Mouse (Mus musculus): ENCODE measurements at regions not wholly inside any gene's neighbourhood (a gene's known extent, or its start where the extent isn't known, plus 50 kb on each side); places are given as distances from the start of the nearest gene placed in this dataset.

DNA sequence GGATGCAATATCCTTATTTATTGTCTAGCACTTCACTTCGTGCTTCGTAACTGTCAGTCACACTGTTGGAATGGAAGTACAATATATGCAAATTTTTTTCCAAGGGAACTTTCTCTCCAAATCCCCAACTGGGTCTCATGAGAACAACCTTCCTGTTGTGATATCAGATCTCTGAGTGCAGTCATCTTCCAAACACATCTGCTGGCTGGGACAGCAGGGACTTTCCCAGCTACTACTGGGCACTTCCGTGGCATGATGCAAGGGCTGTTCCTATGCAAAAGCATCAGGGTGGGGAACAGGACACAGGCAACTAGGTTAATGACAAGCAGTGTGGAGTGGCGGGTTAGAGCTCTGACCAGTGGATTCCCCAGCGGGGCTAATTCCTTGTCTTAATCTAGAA lies 73.4 kb upstream of the Arntl start:
- H3K4me3 ChIP-seq (ENCODE audit: insufficient read depth, low read length) = no peak overlapping the region
- TF ChIP-seq CTCF (IDR thresholded peaks at IDR 0.05; ENCODE audit: borderline replicate concordance, insufficient read depth, low read length) = no peak
- no peak for TF ChIP-seq POLR2A (IDR thresholded peaks at IDR 0.05; ENCODE audit: low read depth, low read length)
- H3K27ac ChIP-seq (ENCODE audit: insufficient read depth, low read length) = no peak overlapping the region
- peaks cover 9% of the 10 kb centered on the region for H3K4me1 ChIP-seq (ENCODE audit: control insufficient read depth, insufficient read depth, low read length)

DNA sequence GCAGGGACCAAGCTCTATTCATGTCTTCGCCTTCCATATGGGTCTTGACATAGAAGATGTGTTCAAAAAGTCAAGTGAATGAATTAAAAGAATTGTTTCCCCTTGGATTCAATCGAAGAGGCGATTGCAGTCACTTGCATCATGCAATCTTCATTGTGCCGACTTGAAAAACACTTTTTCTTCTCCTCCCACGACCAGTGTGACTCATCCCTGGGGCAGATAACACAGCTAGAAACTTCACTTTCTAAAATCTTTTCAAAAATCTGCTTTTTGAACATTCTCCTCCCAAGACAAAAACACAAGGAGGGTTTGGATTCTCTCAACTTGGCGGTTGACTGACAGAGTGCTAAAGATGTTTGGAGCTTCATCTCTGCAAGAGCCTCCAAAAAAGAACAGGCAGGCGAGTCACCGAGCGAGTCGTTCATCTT lies 67.2 kb upstream of the Arntl start:
- Histone ChIP-seq H3K27ac (ENCODE audit: insufficient read depth, low read length) (peak overlapping the region; percentile 100), H3K4me3 (ENCODE audit: insufficient read depth, low read length) (no peak overlapping the region), H3K4me1 (ENCODE audit: control insufficient read depth, insufficient read depth, low read length) (peaks cover 8% of the 10 kb centered on the region)
- TF ChIP-seq CTCF (IDR thresholded peaks at IDR 0.05; ENCODE audit: borderline replicate concordance, insufficient read depth, low read length) (no peak), POLR2A (IDR thresholded peaks at IDR 0.05; ENCODE audit: low read depth, low read length) (no peak; the same call in 1 of the 2 replicates)

DNA sequence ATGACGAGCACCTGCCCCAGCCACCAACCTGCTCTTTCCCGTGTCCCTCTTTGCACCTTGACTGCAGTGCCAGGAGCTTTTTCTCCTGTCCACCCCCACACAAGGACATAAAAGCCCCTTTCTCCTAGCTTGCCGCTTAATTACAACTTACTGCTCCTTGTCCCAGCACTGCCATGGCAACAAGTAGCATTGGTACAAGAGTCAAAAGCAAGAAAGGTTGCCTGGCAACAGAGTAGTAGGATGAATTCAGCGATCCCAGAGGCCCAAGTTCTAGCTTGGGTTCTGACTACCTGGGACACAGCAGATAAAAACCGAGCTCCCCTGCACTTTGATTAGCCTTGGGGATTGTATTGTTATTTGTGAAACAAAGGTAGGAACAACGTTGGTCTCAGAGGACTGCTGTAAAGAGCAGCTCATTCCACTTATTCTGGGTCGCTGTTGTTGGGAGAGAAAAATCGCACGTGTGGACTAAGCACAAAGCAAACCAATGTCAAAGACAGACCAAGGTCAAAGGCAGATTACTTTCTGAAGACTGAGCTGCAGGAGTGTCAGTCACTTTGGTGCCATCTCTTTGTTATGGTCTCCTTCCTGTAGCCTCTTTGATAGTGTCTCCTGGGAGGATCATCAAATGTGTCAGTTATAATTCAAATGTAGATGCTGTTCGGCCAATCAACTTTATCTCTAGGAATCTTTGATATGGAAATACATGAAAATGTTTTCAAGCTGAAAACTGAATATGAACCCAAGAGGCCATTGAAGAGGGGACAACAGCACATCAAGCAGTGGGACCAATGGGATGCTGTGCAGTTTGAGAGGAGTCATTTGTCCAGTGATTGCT lies 65.2 kb upstream of the Arntl start:
- TF ChIP-seq CTCF (IDR thresholded peaks at IDR 0.05; ENCODE audit: borderline replicate concordance, insufficient read depth, low read length) = no peak
- no peak for TF ChIP-seq POLR2A (IDR thresholded peaks at IDR 0.05; ENCODE audit: low read depth, low read length)
- peaks cover 12% of the 10 kb centered on the region for H3K4me1 ChIP-seq (ENCODE audit: control insufficient read depth, insufficient read depth, low read length)
- H3K4me3 ChIP-seq (ENCODE audit: insufficient read depth, low read length) = no peak overlapping the region
- H3K27ac ChIP-seq (ENCODE audit: insufficient read depth, low read length) = no peak overlapping the region

DNA sequence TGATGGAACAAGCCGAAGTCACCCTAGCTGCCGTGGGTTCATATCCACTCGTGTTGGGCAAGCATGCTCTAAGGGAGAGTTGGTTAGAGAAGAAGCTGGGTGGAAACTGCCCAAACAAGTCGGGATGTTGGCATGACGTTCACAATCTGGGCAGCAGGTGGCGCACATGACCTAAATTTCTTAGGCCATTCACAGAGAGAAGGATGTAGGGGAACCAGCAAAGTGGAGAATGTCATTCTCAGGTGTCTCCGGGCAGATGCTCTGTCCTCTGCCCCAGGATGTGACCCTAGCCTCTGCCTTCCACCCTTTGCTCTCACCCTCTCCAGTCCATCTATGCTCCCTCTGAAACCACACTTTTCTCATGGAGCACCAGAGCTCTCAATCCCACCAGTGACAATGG lies 63.7 kb upstream of the Arntl start:
- H3K27ac ChIP-seq (ENCODE audit: insufficient read depth, low read length) = no peak overlapping the region
- no peak overlapping the region for H3K4me3 ChIP-seq (ENCODE audit: insufficient read depth, low read length)
- TF ChIP-seq CTCF (IDR thresholded peaks at IDR 0.05; ENCODE audit: borderline replicate concordance, insufficient read depth, low read length) = peak; percentile 85
- no peak for TF ChIP-seq POLR2A (IDR thresholded peaks at IDR 0.05; ENCODE audit: low read depth, low read length)
- peaks cover 14% of the 10 kb centered on the region for H3K4me1 ChIP-seq (ENCODE audit: control insufficient read depth, insufficient read depth, low read length)

DNA sequence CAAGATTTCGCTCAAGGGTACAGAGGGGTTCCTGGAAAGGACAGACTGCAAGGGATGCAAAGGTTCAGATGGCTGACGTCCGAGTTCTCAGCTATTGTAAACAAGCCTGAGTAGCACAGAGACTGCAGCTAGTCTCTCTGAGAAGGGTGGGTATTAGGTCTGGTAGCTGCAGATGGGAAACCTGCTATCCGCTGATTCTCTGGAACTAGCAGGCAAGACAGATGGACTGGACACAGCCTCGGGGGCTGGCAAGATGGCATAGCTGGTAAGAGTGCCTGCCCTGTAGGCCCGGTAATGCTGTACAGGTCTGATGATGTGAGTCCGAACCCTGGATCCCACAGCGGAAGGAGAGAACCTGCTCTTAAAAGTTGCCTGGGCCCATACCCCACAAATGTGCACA lies 62.2 kb upstream of the Arntl start:
- Histone ChIP-seq H3K4me3 (ENCODE audit: insufficient read depth, low read length) (no peak overlapping the region), H3K27ac (ENCODE audit: insufficient read depth, low read length) (no peak overlapping the region)
- no peak for TF ChIP-seq CTCF (IDR thresholded peaks at IDR 0.05; ENCODE audit: borderline replicate concordance, insufficient read depth, low read length)
- TF ChIP-seq POLR2A (IDR thresholded peaks at IDR 0.05; ENCODE audit: low read depth, low read length) = no peak

DNA sequence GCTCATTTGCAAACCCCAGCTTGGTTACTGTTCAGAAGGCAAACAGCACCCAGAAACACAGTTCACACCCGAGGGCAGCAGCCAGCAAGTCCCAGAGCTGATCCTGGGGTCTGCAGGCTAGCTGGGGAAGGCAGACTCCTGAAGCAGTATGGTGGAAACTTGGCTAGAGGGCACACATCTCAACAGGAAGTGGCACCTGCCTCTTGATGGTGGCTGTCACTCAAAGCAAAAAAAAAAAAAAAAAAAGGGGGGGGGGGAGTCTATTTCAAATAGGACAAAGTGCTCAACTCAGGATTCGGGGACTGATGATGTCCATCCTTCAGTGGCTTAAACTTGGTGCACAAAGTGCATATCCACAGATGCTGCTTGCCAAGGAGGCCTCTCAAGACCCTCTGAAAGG lies 61.2 kb upstream of the Arntl start:
- Histone ChIP-seq H3K27ac (ENCODE audit: insufficient read depth, low read length) (peak overlapping the region; percentile 99; the same call in 1 of the 2 replicates), H3K4me1 (ENCODE audit: control insufficient read depth, insufficient read depth, low read length) (peaks cover 27% of the 10 kb centered on the region), H3K4me3 (ENCODE audit: insufficient read depth, low read length) (no peak overlapping the region)
- no peak for TF ChIP-seq POLR2A (IDR thresholded peaks at IDR 0.05; ENCODE audit: low read depth, low read length)
- TF ChIP-seq CTCF (IDR thresholded peaks at IDR 0.05; ENCODE audit: borderline replicate concordance, insufficient read depth, low read length) = no peak

More for the DNA sequence above, 62.2 kb upstream of the Arntl start:
- peaks cover 25% of the 10 kb centered on the region for H3K4me1 ChIP-seq (ENCODE audit: control insufficient read depth, insufficient read depth, low read length)

DNA sequence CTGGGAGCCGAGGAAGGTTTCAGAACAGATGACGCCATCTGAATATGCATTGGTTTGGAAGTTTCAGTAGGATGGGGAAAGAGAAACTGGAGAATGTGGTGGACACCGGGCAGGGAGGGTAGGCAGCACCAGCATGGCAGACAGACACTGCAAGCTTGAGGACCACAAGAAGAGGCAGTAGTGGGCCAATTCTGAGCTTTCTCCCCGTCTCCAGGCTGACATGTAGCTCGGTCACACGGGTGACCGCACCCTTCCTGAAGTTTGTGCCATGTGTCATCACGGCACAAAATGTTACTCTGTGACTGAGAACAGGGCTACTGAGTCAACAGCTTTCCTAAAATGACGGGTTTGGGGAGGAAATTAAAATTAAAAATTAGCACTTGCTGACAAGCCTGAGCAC lies 60.7 kb upstream of the Arntl start:
- TF ChIP-seq CTCF (IDR thresholded peaks at IDR 0.05; ENCODE audit: borderline replicate concordance, insufficient read depth, low read length) (no peak), POLR2A (IDR thresholded peaks at IDR 0.05; ENCODE audit: low read depth, low read length) (no peak)
- H3K4me1 ChIP-seq (ENCODE audit: control insufficient read depth, insufficient read depth, low read length) = peaks cover 27% of the 10 kb centered on the region
- peak overlapping the region; percentile 99 for H3K27ac ChIP-seq (ENCODE audit: insufficient read depth, low read length)
- H3K4me3 ChIP-seq (ENCODE audit: insufficient read depth, low read length) = no peak overlapping the region

DNA sequence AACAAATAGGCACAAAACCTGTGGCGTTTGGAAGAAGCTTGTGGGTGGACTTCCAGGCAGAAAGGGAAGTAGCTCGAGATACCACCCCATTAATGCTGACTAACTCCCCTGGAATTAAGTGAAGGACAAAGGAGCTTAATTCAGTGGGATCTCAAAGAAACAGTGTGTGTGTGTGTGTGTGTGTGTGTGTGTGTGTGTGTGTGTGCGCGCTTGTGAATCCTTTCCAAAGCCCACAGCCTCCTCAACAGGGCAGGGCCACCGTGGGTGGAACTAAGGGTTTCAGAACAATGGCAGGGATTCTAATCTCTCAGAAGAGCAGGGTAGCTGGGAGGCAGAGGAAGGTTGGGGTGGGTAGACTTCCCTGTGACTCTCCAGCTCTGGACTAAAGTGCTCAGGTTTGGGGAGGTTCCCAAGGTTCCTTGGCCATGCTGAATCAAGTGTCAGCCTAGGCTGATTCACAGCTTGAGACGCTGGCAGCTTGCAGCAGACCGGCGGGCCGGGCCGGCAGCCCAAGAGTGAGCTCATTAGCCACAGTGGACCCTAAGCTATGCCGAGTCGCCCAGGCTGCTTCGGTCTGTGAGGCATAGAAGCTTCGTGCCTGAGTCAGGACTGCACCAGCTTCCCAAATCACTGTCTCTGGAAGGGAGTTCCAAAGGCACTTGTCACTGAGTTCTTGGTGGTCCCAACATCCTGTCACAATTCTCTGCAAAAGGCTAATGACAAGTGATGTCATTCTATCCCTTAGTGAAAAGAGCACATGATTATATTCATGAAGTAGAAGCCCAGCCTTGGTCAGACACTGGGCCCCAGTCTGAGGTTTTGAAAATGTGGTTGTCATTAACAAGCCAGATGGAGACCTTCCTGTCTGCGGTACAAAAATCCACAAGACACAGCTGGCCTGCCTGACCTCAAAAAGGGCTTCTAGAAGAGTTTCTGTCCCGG lies 59.6 kb upstream of the Arntl start:
- peak overlapping the region; percentile 99 for H3K27ac ChIP-seq (ENCODE audit: insufficient read depth, low read length)
- TF ChIP-seq POLR2A (IDR thresholded peaks at IDR 0.05; ENCODE audit: low read depth, low read length) (no peak; the same call in 1 of the 2 replicates), CTCF (IDR thresholded peaks at IDR 0.05; ENCODE audit: borderline replicate concordance, insufficient read depth, low read length) (no peak)

DNA sequence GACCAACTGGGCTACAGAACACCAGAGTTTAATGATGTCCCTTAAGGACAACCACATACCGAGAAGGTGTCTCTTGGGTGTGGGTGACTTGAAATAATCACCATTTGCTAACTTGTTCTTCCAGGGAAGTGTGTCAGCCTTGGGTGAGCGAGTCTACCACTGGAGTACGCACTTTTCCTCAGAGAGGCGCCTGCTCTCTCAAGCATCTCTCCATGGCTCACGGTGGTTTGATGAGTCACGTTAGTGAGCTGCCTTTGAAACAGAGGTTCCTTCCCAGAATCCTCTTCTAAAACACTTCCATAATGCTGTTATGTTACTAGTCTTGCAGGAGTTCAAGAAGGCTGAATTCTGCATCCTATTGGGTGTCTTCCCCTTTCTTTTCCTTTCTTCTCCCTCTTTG lies 58.6 kb upstream of the Arntl start:
- Histone ChIP-seq H3K4me1 (ENCODE audit: control insufficient read depth, insufficient read depth, low read length) (peaks cover 35% of the 10 kb centered on the region), H3K27ac (ENCODE audit: insufficient read depth, low read length) (peak overlapping the region; percentile 99), H3K4me3 (ENCODE audit: insufficient read depth, low read length) (no peak overlapping the region)
- TF ChIP-seq CTCF (IDR thresholded peaks at IDR 0.05; ENCODE audit: borderline replicate concordance, insufficient read depth, low read length) (no peak), POLR2A (IDR thresholded peaks at IDR 0.05; ENCODE audit: low read depth, low read length) (no peak)

More for the DNA sequence above, 59.6 kb upstream of the Arntl start:
- Histone ChIP-seq H3K4me3 (ENCODE audit: insufficient read depth, low read length) (no peak overlapping the region), H3K4me1 (ENCODE audit: control insufficient read depth, insufficient read depth, low read length) (peaks cover 35% of the 10 kb centered on the region)
